Mouse (Mus musculus) limb, embryonic 12.5 days (tissue): ENCODE measurements around the gene Gm525. TPM values are rescaled to one million over a fixed set of nuclear protein-coding genes. Genes with fewer than 3 reads are reported as not detected.
"Not testable (repeated sequence)": the region's sequence is repeated elsewhere in the genome, so short reads cannot be mapped to it uniquely, and the experiment has no call there.

Source experiments
- ATAC-seq: fragments of 200-750 bp; cut with Nextera tagmentation; 2 replicates; pipeline ENCODE4 v1.8.0; 2017; ENCODE audit warnings: low read depth, moderate TSS enrichment; ENCODE audit not compliant: insufficient number of reproducible peaks, insufficient read depth, low FRiP score, low TSS enrichment
- H3K27ac ChIP-seq: fragments of 300-500 bp; sonication (generic); 2 replicates; pipeline ENCODE4 v1.5.1; 2016; ENCODE audit warnings: mild to moderate bottlenecking, moderate library complexity
- H3K27me3 ChIP-seq: fragments of 300-500 bp; sonication (generic); 2 replicates; pipeline ENCODE4 v1.6.1; 2016; ENCODE audit warnings: mild to moderate bottlenecking, moderate library complexity
- H3K36me3 ChIP-seq: fragments of 300-500 bp; sonication (generic); 2 replicates; pipeline ENCODE4 v1.6.1; 2016; ENCODE audit warnings: mild to moderate bottlenecking, moderate library complexity
- H3K4me1 ChIP-seq: fragments of 300-500 bp; sonication (generic); replicated peaks from 2 replicates; pipeline ENCODE4 v1.6.1; 2016
- H3K4me2 ChIP-seq: fragments of 300-500 bp; sonication (generic); 2 replicates; pipeline ENCODE4 v1.6.1; 2016; ENCODE audit warnings: mild to moderate bottlenecking, moderate library complexity
- H3K4me3 ChIP-seq: fragments of 300-500 bp; sonication (generic); replicated peaks from 2 replicates; pipeline ENCODE4 v1.5.1; 2016; ENCODE audit warnings: mild to moderate bottlenecking
- H3K9ac ChIP-seq: fragments of 300-500 bp; sonication (generic); replicated peaks from 2 replicates; pipeline ENCODE4 v1.6.1; 2016; ENCODE audit warnings: mild to moderate bottlenecking, moderate library complexity
- H3K9me3 ChIP-seq: fragments of 300-500 bp; sonication (generic); 2 replicates; pipeline ENCODE4 v1.6.1; 2016; ENCODE audit warnings: mild to moderate bottlenecking, moderate library complexity
- WGBS: fragments of 180-500 bp; shearing (Covaris S2); methylation state at CpG from one replicate; pipeline ENCODE4 v1.1.7; 2016; 5-methylcytosine and 5-hydroxymethylcytosine counted together
- polyA plus RNA-seq: library from polyadenylated mRNA; unstranded; fragments of >200 nt; fragmentation: Nextera tagmentation; extraction: Ambion mirVana; gene quantifications from 2 replicates; pipeline ENCODE4 v1.2.1, GENCODE M21; 2016

Gene Gm525
- polyA plus RNA-seq, 1 experiment from 2014 or later: 0.83 TPM

GRCm38 (mm10) chr11:89078305-89078704, 4.7 kb downstream of the Gm525 start:
- Histone ChIP-seq H3K4me3 (no peak overlapping the region), H3K27me3 (no peaks in the 10 kb centered on the region), H3K9me3 (no peaks in the 10 kb centered on the region), H3K27ac (no peak overlapping the region), H3K9ac (no peak overlapping the region), H3K36me3 (no peaks in the 10 kb centered on the region), H3K4me2 (no peak overlapping the region), H3K4me1 (peaks cover 6% of the 10 kb centered on the region; the same call in 1 of the 2 replicates)
- 91% methylated on average over 3 of the region's 3 CpGs for WGBS
- ATAC-seq: no peak

DNA sequence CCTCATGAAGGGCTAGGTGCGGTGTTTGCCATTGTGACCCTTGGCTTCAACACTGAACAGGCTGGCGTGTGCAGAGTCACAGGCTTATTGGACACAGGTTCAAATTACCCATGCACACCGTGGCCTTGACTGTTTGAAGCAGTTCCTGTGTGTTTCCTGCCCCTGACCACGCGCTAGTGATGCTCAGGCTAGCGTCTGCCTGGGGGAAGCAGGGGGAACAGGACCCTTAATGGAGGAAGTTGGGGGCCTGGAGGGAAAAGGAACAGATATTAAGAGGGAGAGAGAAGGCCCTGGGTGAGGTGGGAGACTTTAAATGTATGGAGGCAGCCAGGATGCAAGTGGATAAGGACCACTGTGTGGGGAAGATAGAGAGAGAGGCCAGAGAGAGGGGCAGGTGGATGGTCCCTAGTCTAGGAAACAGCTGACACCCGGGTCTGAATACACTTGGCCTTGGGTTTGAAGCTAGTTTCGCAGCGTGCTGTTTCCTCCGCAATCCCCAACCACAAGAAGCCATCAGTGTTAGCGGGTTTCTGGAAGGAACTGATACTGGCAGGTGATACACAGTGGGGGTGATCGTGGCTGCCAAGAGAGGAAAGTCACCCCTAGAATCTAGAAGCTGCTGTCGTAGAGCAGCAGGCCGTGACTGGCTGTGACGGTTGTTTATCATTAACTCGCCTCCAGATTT, 5.5 kb downstream of the Gm525 start:
- Histone ChIP-seq H3K4me1 (peaks cover 6% of the 10 kb centered on the region; the same call in 1 of the 2 replicates), H3K4me2 (no peak overlapping the region), H3K9ac (no peak overlapping the region), H3K9me3 (no peaks in the 10 kb centered on the region), H3K36me3 (no peaks in the 10 kb centered on the region), H3K27ac (no peak overlapping the region), H3K4me3 (no peak overlapping the region), H3K27me3 (no peaks in the 10 kb centered on the region)
- no peak for ATAC-seq
- WGBS: 83% methylated on average over 16 of the region's 16 CpGs

GRCm38 (mm10) chr11:89081906-89082305, 8.3 kb downstream of the Gm525 start:
- not testable (repeated sequence) for H3K4me3 ChIP-seq, H3K9me3 ChIP-seq, H3K27ac ChIP-seq, H3K36me3 ChIP-seq, H3K9ac ChIP-seq, H3K4me1 ChIP-seq, H3K4me2 ChIP-seq, ATAC-seq, H3K27me3 ChIP-seq
- 60% methylated on average over 5 of the region's 5 CpGs for WGBS

GRCm38 (mm10) chr11:89082691-89083090, 9.1 kb downstream of the Gm525 start:
- not testable (repeated sequence) for ATAC-seq, H3K9me3 ChIP-seq, H3K9ac ChIP-seq, H3K27me3 ChIP-seq, H3K36me3 ChIP-seq, H3K27ac ChIP-seq, H3K4me1 ChIP-seq, H3K4me2 ChIP-seq, H3K4me3 ChIP-seq
- 83% methylated on average over 3 of the region's 3 CpGs for WGBS

- Histone ChIP-seq H3K4me1 (no peaks in the 10 kb centered on the region), H3K4me3 (no peak overlapping the region), H3K4me2 (no peak overlapping the region), H3K36me3 (no peaks in the 10 kb centered on the region), H3K27me3 (no peaks in the 10 kb centered on the region), H3K27ac (no peak overlapping the region), H3K9ac (no peak overlapping the region), H3K9me3 (peaks cover 6% of the 10 kb centered on the region; the same call in 1 of the 2 replicates)
- no peak for ATAC-seq
- WGBS: 41% methylated on average over 7 of the region's 7 CpGs
These were observed 11.0 kb downstream of the Gm525 start for GRCm38 (mm10) chr11:89084601-89085000.

DNA sequence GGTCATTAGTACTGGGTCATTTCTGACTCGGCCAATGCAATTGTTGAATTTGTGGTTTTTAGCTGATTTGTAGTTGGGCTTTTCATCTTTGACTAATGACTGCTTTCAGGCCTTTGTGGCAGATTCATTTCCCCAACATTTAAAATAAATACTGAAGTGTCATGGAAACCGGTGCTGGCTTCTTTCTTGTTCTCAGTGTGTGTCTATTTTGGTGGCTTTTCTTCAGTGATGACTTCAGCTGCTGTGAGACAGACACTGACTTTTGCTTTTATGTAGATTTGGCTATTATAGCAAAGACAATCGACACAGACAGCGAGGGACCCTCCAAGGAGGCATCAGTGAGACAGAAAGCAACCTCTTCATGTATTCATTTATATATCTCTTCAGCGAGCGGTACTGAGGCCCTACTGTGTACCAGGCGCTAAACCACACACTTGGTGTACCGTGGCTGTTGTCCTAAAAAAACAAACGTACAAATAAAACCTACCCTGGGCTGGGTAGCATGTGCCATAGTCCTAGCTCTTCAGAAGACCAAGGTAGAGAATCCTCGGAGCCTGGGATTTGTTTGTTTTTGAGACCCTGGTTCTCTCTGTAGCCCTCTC, 12.7 kb downstream of the Gm525 start:
- Histone ChIP-seq H3K9ac (no peak overlapping the region), H3K9me3 (peaks cover 6% of the 10 kb centered on the region; the same call in 1 of the 2 replicates), H3K27me3 (no peaks in the 10 kb centered on the region), H3K4me2 (no peak overlapping the region), H3K27ac (no peak overlapping the region), H3K36me3 (no peaks in the 10 kb centered on the region), H3K4me3 (no peak overlapping the region), H3K4me1 (no peaks in the 10 kb centered on the region)
- ATAC-seq: no peak
- 83% methylated on average over 10 of the region's 10 CpGs for WGBS

- no peak for ATAC-seq
- peaks cover 6% of the 10 kb centered on the region; the same call in 1 of the 2 replicates for H3K9me3 ChIP-seq
- H3K36me3 ChIP-seq: no peaks in the 10 kb centered on the region
- H3K27ac ChIP-seq: no peak overlapping the region
- H3K4me1 ChIP-seq: no peaks in the 10 kb centered on the region
- no peak overlapping the region for H3K4me3 ChIP-seq
- no peak overlapping the region for H3K9ac ChIP-seq
- H3K4me2 ChIP-seq: no peak overlapping the region
- 85% methylated on average over 4 of the region's 4 CpGs for WGBS
- H3K27me3 ChIP-seq: no peaks in the 10 kb centered on the region
These were observed 15.1 kb downstream of the Gm525 start for GRCm38 (mm10) chr11:89088754-89089153.

- 89% methylated on average over 6 of the region's 7 CpGs for WGBS
These were observed 16.7 kb downstream of the Gm525 start for GRCm38 (mm10) chr11:89090359-89090758.

DNA sequence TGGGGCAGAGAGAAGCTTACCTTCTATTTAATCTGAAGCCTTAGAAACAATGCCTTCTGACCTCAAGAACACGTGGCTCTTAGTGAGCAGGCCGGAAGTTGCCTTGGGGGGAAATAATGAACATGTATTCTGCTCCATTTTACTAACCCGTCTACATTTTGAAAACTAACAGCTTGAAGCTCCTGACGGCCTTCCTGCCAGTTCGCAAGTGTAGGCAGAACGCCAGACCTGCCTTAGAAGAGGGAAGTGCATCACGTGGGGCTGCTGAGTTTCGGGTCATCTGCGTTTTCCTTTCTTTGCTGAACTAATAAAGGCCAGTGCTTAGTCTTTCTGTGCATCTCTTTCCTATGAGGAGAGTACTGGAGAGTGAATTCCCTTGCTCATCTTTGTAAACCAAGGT, 19.1 kb downstream of the Gm525 start:
- Histone ChIP-seq H3K9me3 (peaks cover 6% of the 10 kb centered on the region; the same call in 1 of the 2 replicates), H3K4me3 (no peak overlapping the region), H3K4me1 (no peaks in the 10 kb centered on the region), H3K27ac (no peak overlapping the region), H3K9ac (no peak overlapping the region), H3K27me3 (no peaks in the 10 kb centered on the region), H3K4me2 (no peak overlapping the region), H3K36me3 (no peaks in the 10 kb centered on the region)
- no peak for ATAC-seq
- 80% methylated on average over 9 of the region's 9 CpGs for WGBS

More at GRCm38 (mm10) chr11:89090359-89090758, 16.7 kb downstream of the Gm525 start:
- H3K9ac ChIP-seq, H3K9me3 ChIP-seq, H3K4me1 ChIP-seq, H3K36me3 ChIP-seq, H3K4me2 ChIP-seq, H3K4me3 ChIP-seq, ATAC-seq, H3K27me3 ChIP-seq, H3K27ac ChIP-seq: not testable (repeated sequence)

DNA sequence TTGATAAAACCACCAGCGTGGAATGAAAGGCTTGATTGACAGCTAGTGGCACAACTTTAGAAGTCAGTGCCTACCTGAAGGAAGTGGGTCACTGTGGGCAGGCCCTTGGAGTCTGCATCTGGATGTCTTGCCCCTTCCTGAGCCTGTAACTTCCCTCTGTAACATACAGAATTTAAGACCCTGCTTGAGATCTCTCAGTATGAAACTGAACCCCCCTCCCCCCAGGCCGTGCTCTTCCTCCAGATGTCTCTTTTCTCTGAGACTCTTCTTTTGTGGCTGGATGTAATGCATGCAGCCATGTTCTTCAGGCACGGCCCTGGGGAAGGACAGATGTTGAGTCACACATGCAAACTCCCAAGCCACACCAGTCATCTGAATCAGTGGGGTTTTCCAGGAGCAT, 21.7 kb downstream of the Gm525 start:
- Histone ChIP-seq H3K4me3 (no peak overlapping the region), H3K4me2 (no peak overlapping the region), H3K27ac (no peak overlapping the region), H3K36me3 (no peaks in the 10 kb centered on the region), H3K4me1 (no peaks in the 10 kb centered on the region), H3K9ac (no peak overlapping the region), H3K27me3 (no peaks in the 10 kb centered on the region), H3K9me3 (no peaks in the 10 kb centered on the region)
- WGBS: 90% methylated on average over 3 of the region's 3 CpGs
- ATAC-seq: no peak

DNA sequence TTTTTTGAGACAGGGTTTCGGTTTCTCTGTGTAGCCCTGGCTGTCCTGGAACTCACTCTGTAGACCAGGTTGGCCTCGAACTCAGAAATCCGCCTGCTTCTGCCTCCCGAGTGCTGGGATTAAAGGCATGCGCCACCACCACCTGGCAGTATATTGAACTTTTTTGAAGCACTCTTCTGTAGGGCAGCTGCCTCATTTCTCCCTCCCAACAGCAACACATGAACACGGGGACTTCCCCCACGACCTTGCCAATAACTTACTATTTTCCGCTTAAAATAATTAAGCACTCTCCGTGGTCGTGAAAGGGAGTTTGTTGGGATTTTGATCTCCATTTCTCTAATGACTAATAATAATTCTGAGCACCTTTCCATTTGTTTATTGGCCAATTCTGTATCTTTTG, 23.7 kb downstream of the Gm525 start:
- H3K4me3 ChIP-seq, H3K9me3 ChIP-seq, H3K9ac ChIP-seq, H3K4me1 ChIP-seq, H3K27ac ChIP-seq, ATAC-seq, H3K36me3 ChIP-seq, H3K27me3 ChIP-seq, H3K4me2 ChIP-seq: not testable (repeated sequence)
- WGBS: 88% methylated on average over 10 of the region's 10 CpGs
